Mouse (Mus musculus): ENCODE measurements around the gene Cln5. TPM values are rescaled to one million over a fixed set of nuclear protein-coding genes. Genes with fewer than 3 reads are reported as not detected.

The Cln5 gene
- polyA plus RNA-seq, 1 experiment = 0.63 TPM

GRCm38 (mm10) chr14:103073825-103074224 is 3.8 kb downstream of the Cln5 start:
- no peaks in the 10 kb centered on the region for H3K9me3 ChIP-seq (ENCODE audit: control insufficient read depth, low read length)
- no peak for TF ChIP-seq GATA1 (IDR thresholded peaks at IDR 0.05; ENCODE audit: low read length)
- no peak for TF ChIP-seq TAL1 (IDR thresholded peaks at IDR 0.05; ENCODE audit: low read length)
- peaks cover 55% of the 10 kb centered on the region for H3K4me1 ChIP-seq (ENCODE audit: control insufficient read depth)
- H3K27me3 ChIP-seq (ENCODE audit: control insufficient read depth) = no peaks in the 10 kb centered on the region
- no peak overlapping the region for H3K4me3 ChIP-seq (replicated peaks)
- peaks cover 73% of the 10 kb centered on the region for H3K36me3 ChIP-seq (ENCODE audit: control insufficient read depth)

GRCm38 (mm10) chr14:103075166-103075565 is 5.2 kb downstream of the Cln5 start:
- Histone ChIP-seq H3K27me3 (ENCODE audit: control insufficient read depth) (no peaks in the 10 kb centered on the region), H3K9me3 (ENCODE audit: control insufficient read depth, low read length) (no peaks in the 10 kb centered on the region), H3K36me3 (ENCODE audit: control insufficient read depth) (peaks cover 86% of the 10 kb centered on the region), H3K4me3 (replicated peaks) (no peak overlapping the region), H3K4me1 (ENCODE audit: control insufficient read depth) (peaks cover 48% of the 10 kb centered on the region)
- TF ChIP-seq GATA1 (IDR thresholded peaks at IDR 0.05; ENCODE audit: low read length) = no peak
- no peak for TF ChIP-seq TAL1 (IDR thresholded peaks at IDR 0.05; ENCODE audit: low read length)

- Histone ChIP-seq H3K9me3 (ENCODE audit: control insufficient read depth, low read length) (no peaks in the 10 kb centered on the region), H3K4me1 (ENCODE audit: control insufficient read depth) (peaks cover 32% of the 10 kb centered on the region), H3K27me3 (ENCODE audit: control insufficient read depth) (peaks cover 2% of the 10 kb centered on the region; the same call in 1 of the 2 replicates), H3K4me3 (replicated peaks) (no peak overlapping the region), H3K36me3 (ENCODE audit: control insufficient read depth) (peaks cover 89% of the 10 kb centered on the region)
- TF ChIP-seq TAL1 (IDR thresholded peaks at IDR 0.05; ENCODE audit: low read length) (no peak), GATA1 (IDR thresholded peaks at IDR 0.05; ENCODE audit: low read length) (no peak)
Observed at GRCm38 (mm10) chr14:103077272-103078005, 7.4 kb downstream of the Cln5 start.

- Histone ChIP-seq H3K4me1 (ENCODE audit: control insufficient read depth) (peaks cover 31% of the 10 kb centered on the region), H3K4me3 (replicated peaks) (no peak overlapping the region), H3K36me3 (ENCODE audit: control insufficient read depth) (peaks cover 89% of the 10 kb centered on the region), H3K27me3 (ENCODE audit: control insufficient read depth) (peaks cover 10% of the 10 kb centered on the region), H3K9me3 (ENCODE audit: control insufficient read depth, low read length) (no peaks in the 10 kb centered on the region)
- TF ChIP-seq TAL1 (IDR thresholded peaks at IDR 0.05; ENCODE audit: low read length) (no peak), GATA1 (IDR thresholded peaks at IDR 0.05; ENCODE audit: low read length) (no peak)
Observed at GRCm38 (mm10) chr14:103078006-103078912, 8.2 kb downstream of the Cln5 start.

- H3K27me3 ChIP-seq (ENCODE audit: control insufficient read depth) = peaks cover 11% of the 10 kb centered on the region
- no peaks in the 10 kb centered on the region for H3K9me3 ChIP-seq (ENCODE audit: control insufficient read depth, low read length)
- peaks cover 91% of the 10 kb centered on the region for H3K36me3 ChIP-seq (ENCODE audit: control insufficient read depth)
- H3K4me3 ChIP-seq (replicated peaks) = no peak overlapping the region
- TF ChIP-seq GATA1 (IDR thresholded peaks at IDR 0.05; ENCODE audit: low read length) (no peak), TAL1 (IDR thresholded peaks at IDR 0.05; ENCODE audit: low read length) (no peak)
- H3K4me1 ChIP-seq (ENCODE audit: control insufficient read depth) = peaks cover 32% of the 10 kb centered on the region
Observed at GRCm38 (mm10) chr14:103079209-103079977, 9.4 kb downstream of the Cln5 start.

- peak overlapping the region; percentile 53 for H3K4me3 ChIP-seq (replicated peaks)
- H3K36me3 ChIP-seq (ENCODE audit: control insufficient read depth) = peaks cover 92% of the 10 kb centered on the region
- H3K27me3 ChIP-seq (ENCODE audit: control insufficient read depth) = peaks cover 13% of the 10 kb centered on the region
- TF ChIP-seq TAL1 (IDR thresholded peaks at IDR 0.05; ENCODE audit: low read length) = peak; percentile 31; the same call in 1 of the 3 replicates
- TF ChIP-seq GATA1 (IDR thresholded peaks at IDR 0.05; ENCODE audit: low read length) = peak; percentile 80
- peaks cover 68% of the 10 kb centered on the region for H3K4me1 ChIP-seq (ENCODE audit: control insufficient read depth)
- no peaks in the 10 kb centered on the region for H3K9me3 ChIP-seq (ENCODE audit: control insufficient read depth, low read length)
Observed at GRCm38 (mm10) chr14:103085840-103086533, 16.0 kb downstream of the Cln5 start.

- no peak for TF ChIP-seq GATA1 (IDR thresholded peaks at IDR 0.05; ENCODE audit: low read length)
- TF ChIP-seq TAL1 (IDR thresholded peaks at IDR 0.05; ENCODE audit: low read length) = no peak
- Histone ChIP-seq H3K9me3 (ENCODE audit: control insufficient read depth, low read length) (no peaks in the 10 kb centered on the region), H3K36me3 (ENCODE audit: control insufficient read depth) (peaks cover 95% of the 10 kb centered on the region), H3K4me1 (ENCODE audit: control insufficient read depth) (peaks cover 69% of the 10 kb centered on the region), H3K4me3 (replicated peaks) (peak overlapping the region; percentile 53), H3K27me3 (ENCODE audit: control insufficient read depth) (peaks cover 13% of the 10 kb centered on the region)
Observed at GRCm38 (mm10) chr14:103086671-103087324, 16.8 kb downstream of the Cln5 start.

GRCm38 (mm10) chr14:103087846-103088245 is 17.8 kb downstream of the Cln5 start:
- peaks cover 10% of the 10 kb centered on the region for H3K27me3 ChIP-seq (ENCODE audit: control insufficient read depth)
- no peak for TF ChIP-seq TAL1 (IDR thresholded peaks at IDR 0.05; ENCODE audit: low read length)
- no peak for TF ChIP-seq GATA1 (IDR thresholded peaks at IDR 0.05; ENCODE audit: low read length)
- H3K36me3 ChIP-seq (ENCODE audit: control insufficient read depth) = peaks cover 95% of the 10 kb centered on the region

More at GRCm38 (mm10) chr14:103087846-103088245, 17.8 kb downstream of the Cln5 start:
- H3K4me3 ChIP-seq (replicated peaks) = no peak overlapping the region
- H3K9me3 ChIP-seq (ENCODE audit: control insufficient read depth, low read length) = no peaks in the 10 kb centered on the region
- H3K4me1 ChIP-seq (ENCODE audit: control insufficient read depth) = peaks cover 65% of the 10 kb centered on the region

Measured in erythroblast, embryonic 14.5 days (primary cell).